ENCODE assay signal across 1 mouse cellular context in the genomic region with DNA sequence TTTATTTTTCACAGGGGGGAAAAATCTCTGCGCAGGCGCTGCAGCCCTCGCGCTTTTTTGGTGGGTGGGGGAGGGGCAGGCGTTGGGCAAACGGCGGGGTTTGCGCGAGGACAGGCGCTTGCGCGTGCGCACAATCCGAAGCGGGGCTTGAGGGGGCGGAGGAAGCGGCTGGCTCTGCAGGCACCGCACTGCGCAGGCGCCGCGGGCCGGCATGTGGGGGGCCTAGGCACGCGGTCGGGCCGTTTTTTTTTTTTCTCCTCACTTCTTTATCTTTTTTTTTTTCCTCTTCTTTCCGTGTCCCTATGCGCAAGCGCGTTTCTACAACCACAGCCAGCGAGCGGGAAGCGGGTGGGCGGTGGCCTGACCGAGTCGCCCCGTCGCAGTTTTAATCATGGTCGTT.
TF ChIP-seq lines count a peak whose summit lies in the region.

No protein-coding gene starts in this region.

TF ChIP-seq in C2C12, 6 proteins besides CTCF, POLR2A, EP300 and RAD21:
- TF ChIP-seq FOSL1 (IDR thresholded peaks at IDR 0.05; ENCODE audit: insufficient read depth, low read length, poor library complexity, severe bottlenecking), result no peak
- peak; percentile 64 for TF ChIP-seq MAX (IDR thresholded peaks at IDR 0.05)
- no peak for TF ChIP-seq MYOG (IDR thresholded peaks at IDR 0.05; ENCODE audit: control insufficient read depth, extremely low read depth, insufficient read length)
